Mouse (Mus musculus) heart, postnatal 10 days (tissue): ENCODE data around the gene Irak4. TPM values are rescaled to one million over a fixed set of nuclear protein-coding genes. Genes with fewer than 3 reads are reported as not detected.

Source experiments
- DNase-seq, 2 experiments: peaks; one replicate each; pipeline ENCODE4 v3.0.0; 2021
- intact Hi-C: fragments of 180-260 bp; cut with DNase I; formaldehyde crosslinking; loops from one replicate; pipeline ENCODE4 v1.15.1; 2025
- total RNA-seq, 2 experiments: library from RNA; stranded (reverse); gene quantifications; 2 replicates each; pipeline ENCODE4 v1.2.3; 2021

The Irak4 gene
- total RNA-seq, 2 experiments from 2014 or later, result 6.3 to 8.4 TPM

GRCm38 (mm10) chr15:94616036-94616435 is 72.6 kb downstream of the Irak4 start:
- intact Hi-C loops, result no loop called here
- DNase-seq, result no peak

DNA sequence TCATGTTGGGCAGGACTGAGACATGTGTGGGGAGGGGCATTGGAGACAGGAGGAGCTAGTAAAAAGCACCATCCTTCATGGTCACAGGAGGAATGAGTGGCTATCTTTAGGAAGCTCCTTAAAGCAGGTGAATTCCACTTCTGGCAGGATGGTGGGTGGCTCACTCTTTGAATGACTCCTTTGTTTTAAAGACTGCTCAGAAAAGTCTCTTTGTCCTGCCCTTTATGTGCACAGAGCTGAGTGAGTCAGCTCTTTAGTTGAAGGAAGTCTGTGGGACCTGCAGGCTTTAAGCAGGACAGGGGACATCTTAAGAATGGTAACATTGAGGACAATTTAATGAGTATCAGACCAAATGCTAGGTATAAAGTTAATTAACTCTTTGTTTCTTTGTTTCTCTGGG is 77.5 kb downstream of the Irak4 start:
- DNase-seq, result no peak
- intact Hi-C loops, result no loop called here

- no peak for DNase-seq
- intact Hi-C loops, result no loop called here
Observed at GRCm38 (mm10) chr15:94628463-94628829, 85.0 kb downstream of the Irak4 start.

- peak; percentile 55 to 67 for DNase-seq
- intact Hi-C loops, result no loop called here
Observed at GRCm38 (mm10) chr15:94628830-94629601, 85.6 kb downstream of the Irak4 start, which contains the start of gene Tmem117. Gene Tmem117, plus strand, starts transcription at chr15:94629232.

DNA sequence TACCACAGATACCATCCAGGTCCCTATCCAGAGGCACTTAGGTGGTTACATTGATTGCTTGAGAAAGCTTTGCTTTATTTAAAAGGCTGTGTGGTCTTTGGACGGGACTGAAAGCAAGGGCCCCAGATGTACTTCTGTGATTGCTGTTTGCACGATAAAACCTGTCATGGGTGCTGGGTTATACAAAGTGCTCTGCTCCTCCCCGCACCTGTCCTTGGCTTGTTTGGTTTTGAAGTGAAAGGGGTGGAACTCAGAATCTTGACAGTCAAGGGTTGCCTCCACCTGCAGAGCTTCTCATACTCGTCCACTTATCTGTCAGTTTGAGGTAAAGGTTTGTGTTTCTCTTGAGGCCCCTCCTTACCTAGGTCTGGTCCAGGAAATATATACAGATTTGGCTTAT is 87.1 kb downstream of the Irak4 start:
- DNase-seq, result no peak

More for the DNA sequence above, 87.1 kb downstream of the Irak4 start:
- intact Hi-C loops, result no loop called here

Other genes starting within 250 kb of the Irak4 start
- gene Adamts20, start 78.2 kb upstream of the Irak4 start, total RNA-seq, result under 1 TPM; 0.37 to 0.67 TPM
- 1 to 10 TPM; 2.9 to 3.1 TPM for gene Pus7l, start 96 bp upstream of the Irak4 start, total RNA-seq
- 10 to 100 TPM; 35.4 to 45.2 TPM for gene Twf1, start 46.2 kb downstream of the Irak4 start, total RNA-seq
- gene Tmem117, start 85.6 kb downstream of the Irak4 start, total RNA-seq, result 10 to 100 TPM; 11.3 to 12.1 TPM